Mouse (Mus musculus) bone marrow, adult 2 months (tissue): ENCODE measurements around the gene Rnh1. TPM values are rescaled to one million over a fixed set of nuclear protein-coding genes. Genes with fewer than 3 reads are reported as not detected.

Experiments used
- H3K27ac ChIP-seq: fragments of 200-500 bp; 2 replicates; pipeline ENCODE4 v1.5.1; 2012; ENCODE audit warnings: low read depth, mild to moderate bottlenecking, control low read depth, inconsistent platforms, low read length; ENCODE audit not compliant: control insufficient read depth, poor library complexity, insufficient read depth
- H3K4me1 ChIP-seq: fragments of 200-500 bp; 2 replicates; pipeline ENCODE4 v1.6.1; 2011; ENCODE audit warnings: low read length; ENCODE audit not compliant: control insufficient read depth, insufficient read depth
- H3K4me3 ChIP-seq: fragments of 200-500 bp; replicated peaks from 2 replicates; pipeline ENCODE3; 2011; ENCODE audit warnings: mild to moderate bottlenecking, low read depth, low read length, control low read depth; ENCODE audit not compliant: control insufficient read depth
- CTCF ChIP-seq: fragments of 200-500 bp; IDR thresholded peaks from 2 replicates; pipeline ENCODE4 v1.5.1; 2011; ENCODE audit warnings: low read length, control low read depth; ENCODE audit not compliant: control insufficient read depth, insufficient read depth
- POLR2A ChIP-seq: fragments of 200-500 bp; IDR thresholded peaks from 2 replicates; pipeline ENCODE4 v1.6.1; 2011; ENCODE audit warnings: low read depth, mild to moderate bottlenecking, control low read depth, low read length, borderline replicate concordance; ENCODE audit not compliant: control insufficient read depth
- WGBS: fragments of 180-500 bp; shearing (Covaris S2); methylation state at CpG from one replicate; pipeline ENCODE4 v1.1.7; 2018; 5-methylcytosine and 5-hydroxymethylcytosine counted together
- polyA plus RNA-seq: library from polyadenylated mRNA; stranded (reverse); fragments of >200 nt; gene quantifications from 2 replicates; pipeline ENCODE4 v1.2.4, GENCODE M21; 2011; ENCODE audit warnings: low replicate concordance; ENCODE audit not compliant: missing spikeins, insufficient read depth, insufficient read length

Rnh1 gene
- polyA plus RNA-seq, 1 experiment = 27.6 TPM

- 3% methylated on average over 28 of the region's 28 CpGs for WGBS
- peak overlapping the region; percentile 84 for H3K27ac ChIP-seq
- TF ChIP-seq POLR2A (no peak), CTCF (no peak)
- H3K4me1 ChIP-seq = peaks cover 2% of the 10 kb centered on the region; the same call in 1 of the 2 replicates
- H3K4me3 ChIP-seq = peak overlapping the region; percentile 84
Measured at GRCm38 (mm10) chr7:141194830-141195229, 22.2 kb upstream of the Rnh1 start.

GRCm38 (mm10) chr7:141194409-141194808 is 21.8 kb upstream of the Rnh1 start:
- TF ChIP-seq CTCF (no peak), POLR2A (no peak)
- peak overlapping the region; percentile 84 for H3K4me3 ChIP-seq
- peaks cover 2% of the 10 kb centered on the region; the same call in 1 of the 2 replicates for H3K4me1 ChIP-seq
- peak overlapping the region; percentile 84 for H3K27ac ChIP-seq
- under 1% methylated on average over 23 of the region's 23 CpGs for WGBS

- Histone ChIP-seq H3K4me1 (peaks cover 2% of the 10 kb centered on the region; the same call in 1 of the 2 replicates), H3K4me3 (peak within 1 kb of the TSS; percentile 84), H3K27ac (peak within 1 kb of the TSS; percentile 84)
- TF ChIP-seq CTCF = no peak
- peak; percentile 82 for TF ChIP-seq POLR2A
- 0% methylated on average over 38 of the region's 39 CpGs for WGBS
Measured at GRCm38 (mm10) chr7:141193948-141194347, 21.3 kb upstream of the Rnh1 start, which contains the start of the genes Hras and Lrrc56. Hras (minus strand) TSS chr7:141194005. Lrrc56 (plus strand) TSS chr7:141194157.

- H3K4me3 ChIP-seq = peak overlapping the region; percentile 69
- H3K4me1 ChIP-seq = peaks cover 2% of the 10 kb centered on the region; the same call in 1 of the 2 replicates
- TF ChIP-seq CTCF = no peak
- TF ChIP-seq POLR2A = no peak
- WGBS = under 1% methylated on average over 40 of the region's 43 CpGs
- peak overlapping the region; percentile 73; the same call in 1 of the 2 replicates for H3K27ac ChIP-seq
Measured at GRCm38 (mm10) chr7:141193348-141193856, 20.7 kb upstream of the Rnh1 start.

GRCm38 (mm10) chr7:141192776-141193347 is 20.2 kb upstream of the Rnh1 start:
- H3K4me1 ChIP-seq = peaks cover 2% of the 10 kb centered on the region; the same call in 1 of the 2 replicates
- peak overlapping the region; percentile 69 for H3K4me3 ChIP-seq
- TF ChIP-seq CTCF (no peak), POLR2A (0 out of 2 replicates have a peak, but pooled peaks have one; percentile 20)
- WGBS = 30% methylated on average over 12 of the region's 12 CpGs
- H3K27ac ChIP-seq = peak overlapping the region; percentile 73; the same call in 1 of the 2 replicates

GRCm38 (mm10) chr7:141191796-141192685 is 19.4 kb upstream of the Rnh1 start:
- Histone ChIP-seq H3K4me1 (peaks cover 2% of the 10 kb centered on the region; the same call in 1 of the 2 replicates), H3K27ac (no peak overlapping the region), H3K4me3 (peak overlapping the region; percentile 33)
- WGBS = 92% methylated on average over 24 of the region's 24 CpGs
- TF ChIP-seq POLR2A (no peak), CTCF (no peak)

GRCm38 (mm10) chr7:141191036-141191435 is 18.4 kb upstream of the Rnh1 start:
- 91% methylated on average over 14 of the region's 14 CpGs for WGBS
- H3K27ac ChIP-seq = no peak overlapping the region
- H3K4me3 ChIP-seq = no peak overlapping the region
- peaks cover 2% of the 10 kb centered on the region; the same call in 1 of the 2 replicates for H3K4me1 ChIP-seq
- TF ChIP-seq CTCF (no peak), POLR2A (no peak)

- peaks cover 2% of the 10 kb centered on the region; the same call in 1 of the 2 replicates for H3K4me1 ChIP-seq
- H3K4me3 ChIP-seq = no peak overlapping the region
- WGBS = 89% methylated on average over 3 of the region's 3 CpGs
- TF ChIP-seq POLR2A (no peak), CTCF (no peak)
- no peak overlapping the region for H3K27ac ChIP-seq
Measured at GRCm38 (mm10) chr7:141190220-141190619, 17.6 kb upstream of the Rnh1 start.
